Mouse (Mus musculus): ENCODE results near the gene Iqsec1.

DNA sequence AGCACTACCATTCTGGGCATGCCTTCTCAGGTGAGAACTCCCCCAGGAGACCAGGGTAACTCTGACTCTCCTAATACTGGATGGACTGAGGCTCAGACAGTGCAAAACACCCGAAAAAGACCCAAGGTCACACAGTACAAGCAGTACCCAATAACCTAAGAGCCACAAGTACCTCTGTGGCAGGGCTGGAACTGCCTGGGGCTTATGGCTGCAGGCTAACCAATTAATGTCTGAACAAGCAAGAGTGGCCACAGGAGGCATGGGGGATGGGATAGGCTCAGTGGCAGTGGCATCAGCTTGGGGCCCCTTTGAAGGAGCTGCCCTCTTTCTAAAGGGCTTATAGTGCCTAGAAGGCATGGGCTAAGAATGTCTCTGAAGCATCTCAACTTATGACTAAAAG is 263.0 kb downstream of the Iqsec1 start:
- TF ChIP-seq CTCF (conservative IDR thresholded peaks at IDR 0.05; ENCODE audit: low read length) (no peak), NANOG (IDR thresholded peaks at IDR 0.05; ENCODE audit: borderline replicate concordance, low read length) (no peak), POU5F1 (IDR thresholded peaks at IDR 0.05; ENCODE audit: borderline replicate concordance, low read length) (no peak)
